Mouse (Mus musculus) spleen, adult 12 weeks (tissue): ENCODE measurements around the gene Rnf180.

ENCODE experiments used
- DNase-seq: peaks from one replicate; pipeline ENCODE4 v3.0.0; 2022; ENCODE audit warnings: low spot score

Rnf180 gene

GRCm38 (mm10) chr13:105132370-105132769 lies 162.2 kb downstream of the Rnf180 start:
- no peak for DNase-seq

- no peak for DNase-seq
Observed at GRCm38 (mm10) chr13:105130080-105130479, 164.5 kb downstream of the Rnf180 start.

GRCm38 (mm10) chr13:105122092-105122491 lies 172.5 kb downstream of the Rnf180 start:
- no peak for DNase-seq

DNA sequence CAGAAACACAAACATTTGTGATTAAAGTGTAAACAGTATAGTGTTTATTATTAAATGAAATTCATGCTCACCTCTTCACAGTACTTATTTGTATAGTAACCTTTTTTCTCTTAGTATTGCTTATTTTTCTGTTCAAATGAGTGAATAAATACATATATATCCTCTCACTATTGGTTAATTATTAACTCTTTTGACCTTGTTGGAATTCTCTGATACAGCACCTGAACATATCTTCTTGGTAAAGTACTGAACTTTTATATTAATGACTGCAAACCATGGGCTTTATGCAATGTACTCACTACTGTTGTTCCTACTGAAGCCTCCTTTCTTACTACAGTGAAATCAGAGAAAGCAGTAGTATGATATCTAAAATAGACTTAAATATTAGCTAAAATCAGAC lies 173.0 kb downstream of the Rnf180 start:
- no peak for DNase-seq

DNA sequence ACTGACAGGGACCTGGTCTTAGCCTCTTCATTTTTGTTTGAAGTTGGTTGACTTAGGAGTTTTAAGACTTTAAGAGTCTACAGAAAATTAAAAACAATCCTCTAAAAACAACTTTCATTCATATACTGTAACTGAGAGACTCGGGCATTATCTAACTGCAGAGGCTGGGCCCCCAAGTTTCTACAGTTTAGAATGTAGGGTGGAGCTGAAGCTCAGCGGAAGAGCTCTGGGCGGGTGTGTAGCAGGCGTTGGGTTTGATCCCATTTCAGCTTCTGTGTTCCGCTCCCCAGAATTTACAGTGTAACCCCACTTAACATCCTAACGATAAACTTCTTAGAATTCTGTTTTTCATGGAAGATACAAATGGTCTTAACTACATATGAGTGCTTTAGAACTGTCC lies 183.0 kb downstream of the Rnf180 start:
- DNase-seq, result no peak

DNA sequence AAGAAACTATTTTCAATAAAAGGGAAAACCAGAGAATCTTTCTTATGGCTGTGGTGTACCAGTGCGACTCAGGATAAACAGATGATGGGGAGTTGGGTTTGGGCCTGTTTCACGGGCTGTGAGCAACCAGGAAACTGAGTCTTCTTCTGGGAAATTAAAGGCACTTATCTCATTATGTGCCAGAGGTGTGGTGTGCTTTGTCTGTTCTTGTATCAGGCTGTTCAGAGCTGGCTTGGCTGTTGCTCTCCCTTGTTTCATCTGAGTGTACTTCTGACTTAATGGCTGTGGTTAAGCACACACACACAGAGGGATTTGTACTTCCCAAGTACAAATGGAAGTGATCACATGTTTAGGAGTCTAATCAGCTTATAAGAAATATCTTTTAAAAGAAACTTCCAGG lies 190.2 kb downstream of the Rnf180 start:
- DNase-seq, result no peak

- no peak for DNase-seq
Observed at GRCm38 (mm10) chr13:105100705-105101104, 193.9 kb downstream of the Rnf180 start.

GRCm38 (mm10) chr13:105096316-105096715 lies 198.3 kb downstream of the Rnf180 start:
- no peak for DNase-seq

- DNase-seq, result no peak
Observed at GRCm38 (mm10) chr13:105089276-105089675, 205.3 kb downstream of the Rnf180 start.

GRCm38 (mm10) chr13:105081862-105082261 lies 212.8 kb downstream of the Rnf180 start, which contains the start of gene 4933425L06Rik:
TSS of gene 4933425L06Rik (plus strand) at chr13:105082122.
- DNase-seq, result no peak
